Mouse (Mus musculus) C2C12 (cell line): ENCODE data around the gene Rcvrn. TPM values are rescaled to one million over a fixed set of nuclear protein-coding genes. Genes with fewer than 3 reads are reported as not detected.

Experiments used
- H3K27me3 ChIP-seq: one replicate; pipeline ENCODE4 v1.6.1; 2011; ENCODE audit not compliant: control insufficient read depth, insufficient read depth, insufficient read length
- H3K36me3 ChIP-seq: one replicate; pipeline ENCODE4 v1.6.1; 2011; ENCODE audit not compliant: control insufficient read depth, insufficient read depth
- H3K4me3 ChIP-seq: one replicate; pipeline ENCODE4 v1.5.1; 2011; ENCODE audit warnings: mild to moderate bottlenecking, control low read depth; ENCODE audit not compliant: poor library complexity, insufficient read depth, severe bottlenecking
- H3K79me2 ChIP-seq: one replicate; pipeline ENCODE4 v1.6.1; 2011; ENCODE audit not compliant: control insufficient read depth, insufficient read depth
- H3K79me3 ChIP-seq: one replicate; pipeline ENCODE4 v1.6.1; 2011; ENCODE audit warnings: low read depth, control low read depth
- H3ac ChIP-seq: one replicate; pipeline ENCODE3; 2011; ENCODE audit warnings: low read depth; ENCODE audit not compliant: control insufficient read depth, insufficient read length
- CEBPB ChIP-seq: IDR thresholded peaks from one replicate; pipeline ENCODE4 v1.6.1; 2011; ENCODE audit warnings: low read depth, mild to moderate bottlenecking, control low read depth, moderate library complexity
- CTCF ChIP-seq: IDR thresholded peaks from one replicate; pipeline ENCODE4 v1.5.1; 2011; ENCODE audit not compliant: control insufficient read depth, insufficient read depth, insufficient read length
- FOSL1 ChIP-seq: IDR thresholded peaks from one replicate; pipeline ENCODE4 v1.8.0; 2011; ENCODE audit warnings: mild to moderate bottlenecking, low read length; ENCODE audit not compliant: poor library complexity, insufficient read depth, severe bottlenecking
- MAX ChIP-seq: IDR thresholded peaks from one replicate; pipeline ENCODE4 v1.6.1; 2011; ENCODE audit warnings: mild to moderate bottlenecking, control low read depth
- MYOD1 ChIP-seq: IDR thresholded peaks from one replicate; pipeline ENCODE4 v1.6.1; 2011; ENCODE audit warnings: low read depth; ENCODE audit not compliant: control insufficient read depth, insufficient read length
- MYOG ChIP-seq: IDR thresholded peaks from one replicate; pipeline ENCODE4 v1.6.1; 2011; ENCODE audit not compliant: control insufficient read depth, insufficient read length; ENCODE audit errors: extremely low read depth
- USF1 ChIP-seq: IDR thresholded peaks from one replicate; pipeline ENCODE4 v1.6.1; 2011; ENCODE audit warnings: low read depth, mild to moderate bottlenecking, control low read depth, moderate library complexity
- polyA plus RNA-seq: library from polyadenylated mRNA; unstranded; fragments of >200 nt; fragmentation: generic; extraction: Trizol; gene quantifications from one replicate; pipeline ENCODE4 v1.2.1, GENCODE M21; 2012; ENCODE audit warnings: missing spikeins

The Rcvrn gene
- polyA plus RNA-seq, 1 experiment = not detected

GRCm38 (mm10) chr11:67712976-67713375 is 17.9 kb downstream of the Rcvrn start:
- no peaks in the 10 kb centered on the region for H3K36me3 ChIP-seq
- TF ChIP-seq MYOG (no peak), MAX (no peak), FOSL1 (no peak), MYOD1 (no peak), CEBPB (no peak), CTCF (no peak), USF1 (no peak)

GRCm38 (mm10) chr11:67715382-67715781 is 20.3 kb downstream of the Rcvrn start:
- Histone ChIP-seq H3K4me3 (no peak overlapping the region), H3K79me3 (no peaks in the 10 kb centered on the region), H3K36me3 (no peaks in the 10 kb centered on the region), H3ac (no peak overlapping the region), H3K27me3 (no peaks in the 10 kb centered on the region), H3K79me2 (no peaks in the 10 kb centered on the region)
- TF ChIP-seq FOSL1 (no peak), CEBPB (no peak), MYOD1 (no peak), USF1 (no peak)

More at GRCm38 (mm10) chr11:67712976-67713375, 17.9 kb downstream of the Rcvrn start:
- H3K79me2 ChIP-seq = no peaks in the 10 kb centered on the region
- no peak overlapping the region for H3ac ChIP-seq
- no peaks in the 10 kb centered on the region for H3K27me3 ChIP-seq
- no peak overlapping the region for H3K4me3 ChIP-seq
- no peaks in the 10 kb centered on the region for H3K79me3 ChIP-seq

GRCm38 (mm10) chr11:67721485-67721884 is 26.4 kb downstream of the Rcvrn start:
- TF ChIP-seq CTCF (no peak), CEBPB (no peak), MYOD1 (no peak), FOSL1 (no peak), USF1 (no peak), MYOG (no peak), MAX (no peak)
- H3K36me3 ChIP-seq = no peaks in the 10 kb centered on the region
- H3K4me3 ChIP-seq = no peak overlapping the region
- no peaks in the 10 kb centered on the region for H3K79me3 ChIP-seq
- no peaks in the 10 kb centered on the region for H3K27me3 ChIP-seq
- no peaks in the 10 kb centered on the region for H3K79me2 ChIP-seq
- no peak overlapping the region for H3ac ChIP-seq

- no peak overlapping the region for H3K4me3 ChIP-seq
- TF ChIP-seq USF1 (no peak), CTCF (no peak), MYOD1 (no peak), MAX (no peak), MYOG (no peak), FOSL1 (no peak), CEBPB (no peak)
- H3K79me3 ChIP-seq = no peaks in the 10 kb centered on the region
- no peaks in the 10 kb centered on the region for H3K36me3 ChIP-seq
- no peaks in the 10 kb centered on the region for H3K79me2 ChIP-seq
- H3ac ChIP-seq = no peak overlapping the region
- H3K27me3 ChIP-seq = no peaks in the 10 kb centered on the region
These were observed 27.5 kb downstream of the Rcvrn start for GRCm38 (mm10) chr11:67722399-67723156.

- TF ChIP-seq MAX (no peak), FOSL1 (no peak), USF1 (no peak), CEBPB (no peak), MYOD1 (no peak), CTCF (no peak), MYOG (no peak)
- Histone ChIP-seq H3K4me3 (no peak overlapping the region), H3K79me2 (no peaks in the 10 kb centered on the region), H3K36me3 (no peaks in the 10 kb centered on the region), H3K27me3 (no peaks in the 10 kb centered on the region), H3ac (no peak overlapping the region), H3K79me3 (no peaks in the 10 kb centered on the region)
These were observed 28.3 kb downstream of the Rcvrn start for GRCm38 (mm10) chr11:67723231-67724013.
